Mouse (Mus musculus): ENCODE measurements around the gene Cyfip2. TPM values are rescaled to one million over a fixed set of nuclear protein-coding genes. Genes with fewer than 3 reads are reported as not detected.

The Cyfip2 gene
- polyA plus RNA-seq, 1 experiment from 2014 or later: 13.4 TPM

GRCm38 (mm10) chr11:46276778-46277177 lies 35.9 kb downstream of the Cyfip2 start:
- 50% methylated on average over 5 of the region's 5 CpGs for WGBS
- no peak for ATAC-seq (ENCODE audit: insufficient number of reproducible peaks, insufficient read depth, low FRiP score, low read depth)
- H3K27ac ChIP-seq (ENCODE audit: low read length): no peak overlapping the region
- no peak overlapping the region for H3K9ac ChIP-seq (replicated peaks; ENCODE audit: low read depth, low read length)
- no peak overlapping the region for H3K4me3 ChIP-seq (ENCODE audit: low read depth, low read length)
- H3K4me1 ChIP-seq (ENCODE audit: control insufficient read depth, insufficient read depth, low read length): no peaks in the 10 kb centered on the region
- no peak overlapping the region for H3K4me2 ChIP-seq (replicated peaks; ENCODE audit: low read depth, low read length)
- no peaks in the 10 kb centered on the region for H3K27me3 ChIP-seq (ENCODE audit: control insufficient read depth, insufficient read depth, low read length)
- H3K9me3 ChIP-seq (ENCODE audit: control insufficient read depth, low read depth, low read length): no peaks in the 10 kb centered on the region
- H3K36me3 ChIP-seq (ENCODE audit: control insufficient read depth, insufficient read depth, low read length): no peaks in the 10 kb centered on the region

- Histone ChIP-seq H3K4me2 (replicated peaks; ENCODE audit: low read depth, low read length) (no peak overlapping the region), H3K27me3 (ENCODE audit: control insufficient read depth, insufficient read depth, low read length) (no peaks in the 10 kb centered on the region), H3K9me3 (ENCODE audit: control insufficient read depth, low read depth, low read length) (no peaks in the 10 kb centered on the region), H3K36me3 (ENCODE audit: control insufficient read depth, insufficient read depth, low read length) (no peaks in the 10 kb centered on the region), H3K9ac (replicated peaks; ENCODE audit: low read depth, low read length) (no peak overlapping the region), H3K27ac (ENCODE audit: low read length) (no peak overlapping the region), H3K4me1 (ENCODE audit: control insufficient read depth, insufficient read depth, low read length) (no peaks in the 10 kb centered on the region), H3K4me3 (ENCODE audit: low read depth, low read length) (no peak overlapping the region)
- 89% methylated on average over 8 of the region's 8 CpGs for WGBS
- ATAC-seq (ENCODE audit: insufficient number of reproducible peaks, insufficient read depth, low FRiP score, low read depth): no peak
Measured at GRCm38 (mm10) chr11:46276168-46276567, 36.5 kb downstream of the Cyfip2 start.

GRCm38 (mm10) chr11:46275302-46275701 lies 37.4 kb downstream of the Cyfip2 start:
- H3K9ac ChIP-seq (replicated peaks; ENCODE audit: low read depth, low read length): no peak overlapping the region
- H3K4me2 ChIP-seq (replicated peaks; ENCODE audit: low read depth, low read length): no peak overlapping the region
- no peaks in the 10 kb centered on the region for H3K36me3 ChIP-seq (ENCODE audit: control insufficient read depth, insufficient read depth, low read length)
- H3K27me3 ChIP-seq (ENCODE audit: control insufficient read depth, insufficient read depth, low read length): no peaks in the 10 kb centered on the region
- H3K27ac ChIP-seq (ENCODE audit: low read length): no peak overlapping the region
- ATAC-seq (ENCODE audit: insufficient number of reproducible peaks, insufficient read depth, low FRiP score, low read depth): peak; percentile 82; the same call in 1 of the 2 replicates
- H3K9me3 ChIP-seq (ENCODE audit: control insufficient read depth, low read depth, low read length): no peaks in the 10 kb centered on the region
- no peak overlapping the region for H3K4me3 ChIP-seq (ENCODE audit: low read depth, low read length)
- no peaks in the 10 kb centered on the region for H3K4me1 ChIP-seq (ENCODE audit: control insufficient read depth, insufficient read depth, low read length)
- 8% methylated on average over 6 of the region's 6 CpGs for WGBS

- Histone ChIP-seq H3K36me3 (ENCODE audit: control insufficient read depth, insufficient read depth, low read length) (no peaks in the 10 kb centered on the region), H3K27me3 (ENCODE audit: control insufficient read depth, insufficient read depth, low read length) (no peaks in the 10 kb centered on the region), H3K27ac (ENCODE audit: low read length) (no peak overlapping the region), H3K9ac (replicated peaks; ENCODE audit: low read depth, low read length) (no peak overlapping the region), H3K9me3 (ENCODE audit: control insufficient read depth, low read depth, low read length) (no peaks in the 10 kb centered on the region), H3K4me1 (ENCODE audit: control insufficient read depth, insufficient read depth, low read length) (no peaks in the 10 kb centered on the region), H3K4me2 (replicated peaks; ENCODE audit: low read depth, low read length) (no peak overlapping the region), H3K4me3 (ENCODE audit: low read depth, low read length) (no peak overlapping the region)
- 98% methylated on average over 3 of the region's 3 CpGs for WGBS
- ATAC-seq (ENCODE audit: insufficient number of reproducible peaks, insufficient read depth, low FRiP score, low read depth): no peak
Measured at GRCm38 (mm10) chr11:46273969-46274368, 38.7 kb downstream of the Cyfip2 start.

DNA sequence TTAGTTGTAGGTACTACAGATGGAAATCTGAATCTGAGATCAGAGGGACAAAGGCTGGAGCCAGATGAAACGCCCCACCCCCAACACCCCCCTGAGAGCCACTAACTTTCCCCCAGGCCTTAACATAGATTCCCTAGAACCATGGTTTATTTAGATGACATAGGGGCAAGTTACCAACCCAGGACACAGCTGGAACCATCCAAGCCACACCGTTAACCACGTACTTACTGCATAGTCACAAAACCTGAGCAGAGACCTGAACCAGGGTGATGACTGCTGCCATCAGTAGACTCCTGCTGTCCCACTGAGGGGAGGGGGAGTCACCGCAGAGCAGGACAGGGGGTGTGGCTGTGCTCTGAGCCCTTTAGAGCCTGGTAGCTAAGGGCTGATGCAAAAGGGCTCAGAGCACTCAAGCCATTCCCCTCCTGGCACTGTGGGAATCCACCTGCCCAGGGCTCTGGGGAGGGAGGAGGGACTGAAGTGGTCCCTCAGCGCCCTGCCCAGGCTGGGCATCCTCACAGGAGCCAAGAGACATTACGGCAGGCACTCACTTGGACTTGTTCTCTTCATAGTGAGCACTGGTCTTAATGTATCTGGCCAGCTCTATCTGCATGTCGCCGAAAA lies 40.5 kb downstream of the Cyfip2 start:
- H3K27ac ChIP-seq (ENCODE audit: low read length): no peak overlapping the region
- H3K36me3 ChIP-seq (ENCODE audit: control insufficient read depth, insufficient read depth, low read length): no peaks in the 10 kb centered on the region
- 78% methylated on average over 8 of the region's 8 CpGs for WGBS
- no peak overlapping the region for H3K4me2 ChIP-seq (replicated peaks; ENCODE audit: low read depth, low read length)
- ATAC-seq (ENCODE audit: insufficient number of reproducible peaks, insufficient read depth, low FRiP score, low read depth): no peak
- H3K9ac ChIP-seq (replicated peaks; ENCODE audit: low read depth, low read length): no peak overlapping the region
- no peaks in the 10 kb centered on the region for H3K27me3 ChIP-seq (ENCODE audit: control insufficient read depth, insufficient read depth, low read length)
- no peak overlapping the region for H3K4me3 ChIP-seq (ENCODE audit: low read depth, low read length)
- no peaks in the 10 kb centered on the region for H3K9me3 ChIP-seq (ENCODE audit: control insufficient read depth, low read depth, low read length)
- H3K4me1 ChIP-seq (ENCODE audit: control insufficient read depth, insufficient read depth, low read length): no peaks in the 10 kb centered on the region

GRCm38 (mm10) chr11:46269893-46270292 lies 42.8 kb downstream of the Cyfip2 start:
- H3K4me3 ChIP-seq (ENCODE audit: low read depth, low read length): no peak overlapping the region
- no peaks in the 10 kb centered on the region for H3K27me3 ChIP-seq (ENCODE audit: control insufficient read depth, insufficient read depth, low read length)
- no peak overlapping the region for H3K4me2 ChIP-seq (replicated peaks; ENCODE audit: low read depth, low read length)
- no peak overlapping the region for H3K27ac ChIP-seq (ENCODE audit: low read length)
- H3K9me3 ChIP-seq (ENCODE audit: control insufficient read depth, low read depth, low read length): no peaks in the 10 kb centered on the region
- H3K9ac ChIP-seq (replicated peaks; ENCODE audit: low read depth, low read length): no peak overlapping the region
- no peaks in the 10 kb centered on the region for H3K36me3 ChIP-seq (ENCODE audit: control insufficient read depth, insufficient read depth, low read length)
- H3K4me1 ChIP-seq (ENCODE audit: control insufficient read depth, insufficient read depth, low read length): no peaks in the 10 kb centered on the region
- no peak for ATAC-seq (ENCODE audit: insufficient number of reproducible peaks, insufficient read depth, low FRiP score, low read depth)
- 54% methylated on average over 3 of the region's 3 CpGs for WGBS

GRCm38 (mm10) chr11:46269391-46269790 lies 43.3 kb downstream of the Cyfip2 start:
- no peak for ATAC-seq (ENCODE audit: insufficient number of reproducible peaks, insufficient read depth, low FRiP score, low read depth)
- WGBS: 65% methylated on average over 9 of the region's 9 CpGs
- Histone ChIP-seq H3K4me2 (replicated peaks; ENCODE audit: low read depth, low read length) (no peak overlapping the region), H3K4me1 (ENCODE audit: control insufficient read depth, insufficient read depth, low read length) (no peaks in the 10 kb centered on the region), H3K4me3 (ENCODE audit: low read depth, low read length) (no peak overlapping the region), H3K36me3 (ENCODE audit: control insufficient read depth, insufficient read depth, low read length) (no peaks in the 10 kb centered on the region), H3K27ac (ENCODE audit: low read length) (no peak overlapping the region), H3K9ac (replicated peaks; ENCODE audit: low read depth, low read length) (no peak overlapping the region), H3K27me3 (ENCODE audit: control insufficient read depth, insufficient read depth, low read length) (no peaks in the 10 kb centered on the region), H3K9me3 (ENCODE audit: control insufficient read depth, low read depth, low read length) (no peaks in the 10 kb centered on the region)

DNA sequence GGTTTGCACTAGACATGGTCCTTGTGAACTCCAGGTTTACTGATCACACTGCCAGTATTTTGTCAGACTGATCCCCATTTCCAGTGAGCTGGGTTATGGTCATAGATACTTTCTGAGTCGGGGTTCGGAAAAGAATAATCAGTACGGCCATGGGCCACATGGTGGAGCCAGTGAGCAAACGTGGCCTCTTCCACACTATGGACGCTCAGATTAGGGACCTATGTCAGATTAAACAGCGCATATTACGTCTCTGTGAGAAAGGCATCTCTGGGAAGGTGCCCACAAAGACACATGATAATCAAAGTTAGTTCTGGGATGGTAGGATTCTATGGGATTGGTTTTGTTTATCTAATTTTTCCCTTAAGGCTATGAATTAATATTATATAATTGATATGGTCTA lies 43.7 kb downstream of the Cyfip2 start:
- Histone ChIP-seq H3K4me3 (ENCODE audit: low read depth, low read length) (no peak overlapping the region), H3K4me2 (replicated peaks; ENCODE audit: low read depth, low read length) (no peak overlapping the region), H3K27me3 (ENCODE audit: control insufficient read depth, insufficient read depth, low read length) (no peaks in the 10 kb centered on the region), H3K9me3 (ENCODE audit: control insufficient read depth, low read depth, low read length) (no peaks in the 10 kb centered on the region), H3K9ac (replicated peaks; ENCODE audit: low read depth, low read length) (no peak overlapping the region), H3K4me1 (ENCODE audit: control insufficient read depth, insufficient read depth, low read length) (no peaks in the 10 kb centered on the region), H3K36me3 (ENCODE audit: control insufficient read depth, insufficient read depth, low read length) (no peaks in the 10 kb centered on the region), H3K27ac (ENCODE audit: low read length) (no peak overlapping the region)
- 25% methylated on average over 7 of the region's 7 CpGs for WGBS
- ATAC-seq (ENCODE audit: insufficient number of reproducible peaks, insufficient read depth, low FRiP score, low read depth): no peak

Measured in stomach, embryonic 14.5 days (tissue).